Mouse (Mus musculus) heart, postnatal 10 days (tissue): ENCODE results near the gene Serpina3b. TPM values are rescaled to one million over a fixed set of nuclear protein-coding genes. Genes with fewer than 3 reads are reported as not detected.
A peak's percentile ranks its signal among the peaks of the same experiment; 100 is the strongest.

Experiments
- DNase-seq, 2 experiments: peaks; one replicate each; pipeline ENCODE4 v3.0.0; 2021
- intact Hi-C: fragments of 180-260 bp; cut with DNase I; formaldehyde crosslinking; loops from one replicate; pipeline ENCODE4 v1.15.1; 2025
- total RNA-seq, 2 experiments: library from RNA; stranded (reverse); gene quantifications; 2 replicates each; pipeline ENCODE4 v1.2.3; 2021

The Serpina3b gene
- total RNA-seq, 2 experiments from 2014 or later, result not detected

DNA sequence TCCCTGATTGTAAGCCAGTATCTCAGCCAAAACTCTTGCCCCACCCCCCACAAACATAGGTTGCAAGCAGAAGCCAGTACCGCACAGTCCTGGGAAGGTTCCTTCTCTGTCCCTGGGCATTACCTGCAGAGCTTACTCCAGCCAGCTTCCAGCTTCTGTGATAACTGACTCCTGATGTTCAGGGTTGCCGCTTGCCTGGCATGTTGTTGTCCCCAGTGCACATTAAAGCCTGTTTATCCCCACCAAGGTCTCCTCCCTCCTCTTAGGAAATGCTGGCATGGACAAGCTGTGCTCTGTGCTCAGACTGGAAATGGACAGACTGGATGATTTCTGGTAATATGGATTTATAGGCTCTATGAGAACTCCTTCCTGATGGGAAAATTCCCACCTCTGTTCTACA is 25.9 kb downstream of the Serpina3b start, which contains the start of gene Serpina3c:
Gene Serpina3c (minus strand): TSS at position 215 of the 400 bp plus-strand sequence.
- no peak for DNase-seq
- intact Hi-C loops, result no loop called here

DNA sequence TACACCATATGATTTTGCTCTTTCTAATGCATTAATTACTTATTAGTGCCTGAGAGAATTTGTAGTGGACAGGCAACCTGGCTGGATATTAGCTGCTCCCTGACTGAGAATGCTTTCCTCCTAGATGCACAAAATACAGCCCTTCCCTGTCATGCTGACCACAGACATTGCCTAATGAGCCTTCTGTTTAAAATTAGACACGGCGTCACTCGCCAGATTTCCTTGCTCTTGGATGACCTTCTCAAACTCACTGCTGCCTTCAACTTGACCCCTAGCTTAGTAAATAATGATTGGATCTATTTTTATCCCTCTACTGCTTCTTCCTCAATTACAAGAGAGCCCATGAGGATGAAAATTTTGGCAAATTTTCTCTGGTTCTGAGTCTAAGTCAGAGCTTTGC is 47.0 kb downstream of the Serpina3b start:
- DNase-seq, result peak; percentile 63 to 78
- intact Hi-C loops, result loop anchor here (5.0 kb wide), 1 partner anchor 107 kb away; no protein-coding TSS in a partner anchor

DNA sequence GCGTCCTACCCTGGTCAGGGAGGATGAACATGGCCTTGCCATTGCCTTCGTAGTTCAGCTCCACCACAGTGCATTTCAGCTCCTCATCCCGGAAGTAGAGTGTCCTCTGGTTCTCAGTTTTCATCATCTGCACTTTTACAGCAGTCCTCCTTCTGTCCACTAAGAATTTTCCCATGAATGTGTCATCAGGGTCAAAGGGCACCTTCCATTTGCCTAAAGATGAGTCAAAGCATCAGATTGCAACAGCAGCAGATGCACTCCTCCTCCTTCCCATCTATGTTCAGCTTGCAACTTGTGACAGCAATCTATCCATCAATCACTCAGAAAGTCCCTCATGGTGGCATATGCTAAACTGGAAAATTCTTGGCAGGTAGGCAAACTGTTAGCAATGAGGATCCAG is 47.8 kb downstream of the Serpina3b start:
- DNase-seq, result no peak
- intact Hi-C loops, result loop anchor here (5.0 kb wide), 1 partner anchor 108 kb away; no protein-coding TSS in a partner anchor

DNA sequence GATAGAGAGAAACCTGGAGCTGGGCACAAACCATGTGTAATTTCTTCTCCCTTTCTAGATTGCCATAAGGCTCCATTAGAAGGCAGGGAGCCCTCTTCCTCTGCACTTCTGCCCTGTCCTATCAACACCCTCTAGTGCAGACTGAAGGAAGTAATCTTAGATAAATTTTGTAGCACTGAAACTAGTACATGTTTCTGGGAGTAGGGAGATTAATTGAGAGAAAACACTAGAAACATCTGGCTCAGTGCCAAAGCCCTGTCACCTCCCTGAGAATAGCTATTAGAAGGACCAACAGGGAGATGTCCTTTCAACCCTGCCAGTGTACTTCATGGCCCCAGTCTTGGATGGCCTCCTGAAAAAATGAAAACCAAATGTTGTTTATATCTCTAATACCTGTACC is 50.8 kb downstream of the Serpina3b start:
- intact Hi-C loops, result loop anchor here (5.0 kb wide), 1 partner anchor 111 kb away; no protein-coding TSS in a partner anchor

DNA sequence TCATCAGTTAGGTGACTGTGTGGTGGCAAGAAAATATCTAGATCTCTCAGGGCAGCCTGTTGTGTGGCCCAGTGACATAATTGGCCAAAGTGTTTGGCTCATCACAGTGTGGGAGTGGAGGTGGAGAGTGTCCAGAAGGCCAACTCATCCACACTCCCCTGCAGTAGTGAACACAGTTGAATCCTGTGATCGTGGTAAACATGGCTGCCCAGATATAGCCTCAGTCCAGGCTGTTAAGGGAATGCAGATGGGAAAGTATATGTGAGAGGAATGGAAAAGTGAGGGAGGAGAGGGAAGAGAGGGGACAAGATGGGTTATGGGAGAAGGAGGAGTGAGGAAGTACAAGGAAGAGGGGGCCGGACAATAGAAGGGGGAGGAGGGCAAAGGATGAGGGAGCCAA is 51.2 kb downstream of the Serpina3b start:
- DNase-seq, result no peak
- intact Hi-C loops, result loop anchor here (5.0 kb wide), 1 partner anchor 112 kb away; no protein-coding TSS in a partner anchor

More for the DNA sequence above, 50.8 kb downstream of the Serpina3b start:
- DNase-seq, result peak; percentile 49 to 56

DNA sequence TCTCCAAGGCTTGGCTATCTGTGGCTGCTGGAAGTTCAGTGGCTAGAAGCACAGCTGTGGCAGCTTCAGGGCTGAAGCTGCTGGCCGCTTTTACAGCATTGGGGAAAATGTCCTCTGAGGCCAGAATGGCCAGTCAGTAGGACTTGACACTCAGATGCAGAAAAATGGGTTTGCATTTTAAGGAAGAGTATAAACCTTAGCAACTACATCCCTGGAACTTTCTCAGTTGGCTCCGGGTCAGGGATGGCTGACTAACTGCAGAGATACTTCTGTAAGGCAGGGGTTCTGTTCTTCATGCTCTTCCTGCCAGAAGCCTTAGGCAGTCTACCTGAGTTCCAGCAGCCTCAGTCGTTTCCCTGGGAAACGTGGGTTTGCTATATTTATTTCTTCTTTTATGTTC is 57.2 kb downstream of the Serpina3b start:
- intact Hi-C loops, result no loop called here
- DNase-seq, result no peak

DNA sequence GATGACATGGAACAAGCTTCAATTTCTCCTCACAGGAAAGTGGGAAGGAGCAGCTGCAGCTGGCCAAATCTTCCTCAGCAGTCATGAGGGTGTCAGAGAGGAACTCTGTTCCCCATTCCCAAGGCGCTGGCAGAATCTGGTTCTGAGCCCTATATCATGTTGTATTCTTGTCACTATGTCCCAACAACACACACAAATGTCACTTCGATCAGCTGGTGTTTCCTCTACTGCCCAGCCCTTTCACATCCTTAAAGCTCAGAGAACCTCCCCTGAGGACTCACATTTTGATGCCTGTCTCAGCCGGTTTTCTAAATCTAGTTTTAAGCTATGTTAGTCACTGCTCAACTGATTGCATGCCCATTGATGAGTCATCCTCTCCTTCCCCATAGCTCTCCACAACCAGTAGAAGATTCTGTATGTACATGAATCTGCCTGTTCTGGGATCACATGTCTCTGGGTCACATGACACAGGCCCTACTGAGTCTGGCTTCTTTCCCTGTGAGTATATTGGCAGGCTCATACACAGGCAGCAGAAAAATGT is 58.3 kb downstream of the Serpina3b start:
- peak; percentile 28 for DNase-seq
- intact Hi-C loops, result no loop called here

Other genes with a start within 250 kb of the Serpina3b start
- gene Serpina1c, start 223.1 kb upstream of the Serpina3b start, total RNA-seq, result not detected
- not detected for gene Serpina1e, start 169.0 kb upstream of the Serpina3b start, total RNA-seq
- not detected for gene Serpina11, start 138.0 kb upstream of the Serpina3b start, total RNA-seq
- not detected for gene Serpina9, start 114.2 kb upstream of the Serpina3b start, total RNA-seq
- gene Serpina12, start 83.6 kb upstream of the Serpina3b start, total RNA-seq, result not detected
- gene Serpina5, start 26.9 kb upstream of the Serpina3b start, total RNA-seq, result not detected
- not detected for gene Serpina3a, start 15.3 kb upstream of the Serpina3b start, total RNA-seq
- under 1 TPM; 0.22 to 0.45 TPM for gene Serpina3c, start 25.9 kb downstream of the Serpina3b start, total RNA-seq
- gene Serpina3f, start 86.5 kb downstream of the Serpina3b start, total RNA-seq, result not detected
- 1 to 10 TPM in 1 of 2 experiments, under 1 TPM in 1; 0.62 to 1.1 TPM for gene Serpina3g, start 108.2 kb downstream of the Serpina3b start, total RNA-seq
- gene Serpina3i, start 135.1 kb downstream of the Serpina3b start, total RNA-seq, result 1 to 10 TPM in 1 of 2 experiments, under 1 TPM in 1; 0.62 to 1.6 TPM
- gene Serpina3j, start 186.6 kb downstream of the Serpina3b start, total RNA-seq, result not detected
- gene Serpina3k, start 210.5 kb downstream of the Serpina3b start, total RNA-seq, result not detected
- gene Serpina3m, start 210.5 kb downstream of the Serpina3b start, total RNA-seq, result not detected